Mouse (Mus musculus) kidney, postnatal 0 days (tissue): ENCODE data around the gene Zdhhc14. TPM values are rescaled to one million over a fixed set of nuclear protein-coding genes. Genes with fewer than 3 reads are reported as not detected.

Experiments
- ATAC-seq: fragments of 200-750 bp; cut with Nextera tagmentation; replicated peaks from 2 replicates; pipeline ENCODE4 v1.8.0; 2017; ENCODE audit warnings: low read depth, moderate number of reproducible peaks, moderate TSS enrichment, moderate library complexity; ENCODE audit not compliant: low FRiP score
- DNase-seq: peaks from one replicate; pipeline ENCODE4 v3.0.0-alpha.2; 2016; ENCODE audit warnings: low spot score
- H3K27ac ChIP-seq: fragments of 300-500 bp; sonication (generic); 2 replicates; pipeline ENCODE4 v1.5.1; 2014; ENCODE audit warnings: mild to moderate bottlenecking
- H3K27me3 ChIP-seq: fragments of 300-500 bp; sonication (generic); 2 replicates; pipeline ENCODE4 v1.6.1; 2014; ENCODE audit warnings: low read length, mixed read lengths; ENCODE audit not compliant: insufficient read depth
- H3K36me3 ChIP-seq: fragments of 300-500 bp; sonication (generic); 2 replicates; pipeline ENCODE4 v1.6.1; 2014; ENCODE audit warnings: low read length, mixed read lengths; ENCODE audit not compliant: insufficient read depth
- H3K4me1 ChIP-seq: fragments of 300-500 bp; sonication (generic); replicated peaks from 2 replicates; pipeline ENCODE4 v1.6.1; 2014; ENCODE audit warnings: antibody characterized with exemption, low read length, mixed read lengths; ENCODE audit not compliant: insufficient read depth
- H3K4me2 ChIP-seq: fragments of 300-500 bp; sonication (generic); 2 replicates; pipeline ENCODE4 v1.6.1; 2014; ENCODE audit warnings: mild to moderate bottlenecking, low read length, moderate library complexity, mixed read lengths
- H3K4me3 ChIP-seq: fragments of 300-500 bp; sonication (generic); replicated peaks from 2 replicates; pipeline ENCODE4 v1.5.1; 2014; ENCODE audit warnings: low read depth, low read length
- H3K9ac ChIP-seq: fragments of 300-500 bp; sonication (generic); 2 replicates; pipeline ENCODE4 v1.6.1; 2014; ENCODE audit warnings: low read depth, low read length
- H3K9me3 ChIP-seq: fragments of 300-500 bp; sonication (generic); replicated peaks from 2 replicates; pipeline ENCODE4 v1.6.1; 2016; ENCODE audit warnings: low read length, inconsistent platforms, mixed read lengths
- CTCF ChIP-seq: IDR thresholded peaks from 2 replicates; pipeline ENCODE4 v1.5.1; 2016; ENCODE audit warnings: antibody characterized with exemption, low read depth, mild to moderate bottlenecking, moderate library complexity
- WGBS: fragments of 180-500 bp; shearing (Covaris S2); extraction: QIAGEN DNeasy Blood & Tissue Kit; methylation state at CpG from one replicate; pipeline ENCODE4 v1.1.7; 2014; 5-methylcytosine and 5-hydroxymethylcytosine counted together
- polyA plus RNA-seq: library from polyadenylated mRNA; unstranded; fragments of >200 nt; fragmentation: Nextera tagmentation; extraction: Ambion mirVana; gene quantifications from 2 replicates; pipeline ENCODE4 v1.2.1, GENCODE M21; 2015

Zdhhc14 gene
- polyA plus RNA-seq, 1 experiment from 2014 or later = 5.3 TPM

- H3K9me3 ChIP-seq = no peaks in the 10 kb centered on the region
- WGBS = 15% methylated on average over 7 of the region's 7 CpGs
- no peak for ATAC-seq
- no peak for TF ChIP-seq CTCF
- peaks cover 7% of the 10 kb centered on the region for H3K4me1 ChIP-seq
- H3K4me3 ChIP-seq = peak overlapping the region; percentile 18; the same call in 1 of the 2 replicates
- H3K4me2 ChIP-seq = peak overlapping the region; percentile 51
- DNase-seq = no peak
- no peaks in the 10 kb centered on the region for H3K27me3 ChIP-seq
- no peaks in the 10 kb centered on the region for H3K36me3 ChIP-seq
- peak overlapping the region; percentile 31; the same call in 1 of the 2 replicates for H3K9ac ChIP-seq
- peak overlapping the region; percentile 83 for H3K27ac ChIP-seq
Measured at GRCm38 (mm10) chr17:5769776-5770175, 277.4 kb downstream of the Zdhhc14 start.

GRCm38 (mm10) chr17:5770265-5771249, 278.2 kb downstream of the Zdhhc14 start:
- peak overlapping the region; percentile 18 for H3K4me3 ChIP-seq
- TF ChIP-seq CTCF = no peak
- no peaks in the 10 kb centered on the region for H3K9me3 ChIP-seq
- H3K9ac ChIP-seq = peak overlapping the region; percentile 31
- H3K36me3 ChIP-seq = no peaks in the 10 kb centered on the region
- peak overlapping the region; percentile 51 for H3K4me2 ChIP-seq
- no peaks in the 10 kb centered on the region for H3K27me3 ChIP-seq
- 8% methylated on average over 22 of the region's 22 CpGs for WGBS
- DNase-seq = peak; percentile 95
- H3K4me1 ChIP-seq = peaks cover 7% of the 10 kb centered on the region
- peak; percentile 82 for ATAC-seq
- peak overlapping the region; percentile 83 for H3K27ac ChIP-seq

- Histone ChIP-seq H3K9ac (no peak overlapping the region), H3K27ac (no peak overlapping the region), H3K27me3 (no peaks in the 10 kb centered on the region), H3K4me3 (no peak overlapping the region), H3K9me3 (no peaks in the 10 kb centered on the region), H3K4me2 (no peak overlapping the region), H3K4me1 (no peaks in the 10 kb centered on the region), H3K36me3 (no peaks in the 10 kb centered on the region)
- DNase-seq (no peak), ATAC-seq (no peak)
- WGBS = 79% methylated on average over 5 of the region's 5 CpGs
- no peak for TF ChIP-seq CTCF
Measured at GRCm38 (mm10) chr17:5780213-5780975, 288.0 kb downstream of the Zdhhc14 start.

GRCm38 (mm10) chr17:5785238-5785637, 292.9 kb downstream of the Zdhhc14 start:
- no peaks in the 10 kb centered on the region for H3K27me3 ChIP-seq
- no peaks in the 10 kb centered on the region for H3K36me3 ChIP-seq
- DNase-seq (no peak), ATAC-seq (no peak)
- H3K9me3 ChIP-seq = no peaks in the 10 kb centered on the region
- no peak overlapping the region for H3K4me3 ChIP-seq
- no peak overlapping the region for H3K27ac ChIP-seq
- 55% methylated on average over 2 of the region's 2 CpGs for WGBS
- H3K9ac ChIP-seq = no peak overlapping the region
- H3K4me2 ChIP-seq = no peak overlapping the region
- no peaks in the 10 kb centered on the region for H3K4me1 ChIP-seq
- TF ChIP-seq CTCF = no peak

- WGBS = 92% methylated on average over 12 of the region's 12 CpGs
Measured at GRCm38 (mm10) chr17:5792164-5792791, 299.9 kb downstream of the Zdhhc14 start.

GRCm38 (mm10) chr17:5793593-5793992, 301.2 kb downstream of the Zdhhc14 start:
- Histone ChIP-seq H3K4me3 (no peak overlapping the region), H3K9me3 (no peaks in the 10 kb centered on the region), H3K27me3 (no peaks in the 10 kb centered on the region), H3K36me3 (no peaks in the 10 kb centered on the region), H3K4me2 (no peak overlapping the region), H3K4me1 (0 out of 2 replicates have a peak, but pooled peaks cover 7% of the 10 kb centered on the region), H3K9ac (no peak overlapping the region), H3K27ac (no peak overlapping the region)
- no peak for DNase-seq
- TF ChIP-seq CTCF = no peak
- no peak for ATAC-seq
- 81% methylated on average over 4 of the region's 4 CpGs for WGBS

More at GRCm38 (mm10) chr17:5792164-5792791, 299.9 kb downstream of the Zdhhc14 start:
- no peak overlapping the region for H3K9ac ChIP-seq
- TF ChIP-seq CTCF = no peak
- H3K27ac ChIP-seq = no peak overlapping the region
- H3K9me3 ChIP-seq = no peaks in the 10 kb centered on the region
- no peak overlapping the region for H3K4me3 ChIP-seq
- no peaks in the 10 kb centered on the region for H3K36me3 ChIP-seq
- H3K4me2 ChIP-seq = no peak overlapping the region
- ATAC-seq = no peak
- H3K27me3 ChIP-seq = no peaks in the 10 kb centered on the region
- no peaks in the 10 kb centered on the region for H3K4me1 ChIP-seq
- DNase-seq = no peak
